Mouse (Mus musculus): ENCODE data around the gene Ppm1h.
A peak's percentile ranks its signal among the peaks of the same experiment; 100 is the strongest.

The Ppm1h gene

DNA sequence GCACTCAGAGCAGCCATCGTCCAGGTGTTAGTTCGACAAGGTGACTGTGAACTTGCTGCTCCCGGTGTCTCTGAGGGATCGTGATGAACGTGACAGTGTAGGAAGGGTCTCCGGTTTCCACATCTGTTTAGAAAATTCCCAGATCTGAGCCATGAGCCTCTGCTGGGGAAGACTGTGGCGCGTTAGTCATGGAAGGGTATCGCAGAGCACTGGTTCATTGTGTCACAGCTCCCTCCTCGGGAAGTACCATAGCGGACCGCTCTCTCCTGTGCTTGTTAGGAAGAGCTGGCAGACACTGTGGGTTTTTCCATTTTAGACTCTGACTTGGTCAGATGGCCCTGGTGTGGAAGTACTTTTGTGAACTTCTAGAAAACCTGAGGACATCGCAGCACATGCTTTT lies 145.1 kb downstream of the Ppm1h start:
- TF ChIP-seq GATA4 (IDR thresholded peaks at IDR 0.05; ENCODE audit: insufficient replicate concordance, low read length): no peak

DNA sequence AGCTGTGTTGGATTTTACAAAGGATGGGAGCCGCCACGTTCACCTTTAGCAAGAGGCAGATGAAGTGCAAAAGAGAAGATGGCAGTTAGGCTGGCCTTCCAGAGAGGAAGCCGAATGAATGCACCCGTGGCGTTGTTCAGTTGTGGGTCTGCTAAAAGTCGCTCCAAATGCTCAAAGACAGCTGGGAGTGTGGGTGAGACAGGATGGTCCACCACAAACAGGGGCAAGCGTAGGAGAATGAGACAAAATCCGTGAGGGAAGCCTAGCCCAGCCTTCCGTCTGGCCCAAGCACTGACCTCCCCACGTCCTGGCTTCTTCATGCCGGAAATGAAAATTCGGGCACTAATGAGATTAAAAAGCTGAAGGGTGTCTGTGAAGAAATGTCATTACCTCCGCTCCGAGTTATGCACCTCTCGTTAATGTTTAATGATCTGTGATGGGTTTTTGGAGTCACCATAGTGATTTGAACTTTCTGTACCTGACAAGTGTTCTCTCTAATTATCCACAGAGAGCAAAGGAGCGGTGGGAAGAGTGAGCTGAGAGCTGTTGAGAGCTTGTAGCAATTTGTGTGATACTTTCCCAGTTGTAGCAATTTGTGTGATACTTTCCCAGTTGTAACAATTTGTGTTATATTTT lies 148.3 kb downstream of the Ppm1h start:
- no peak for TF ChIP-seq GATA4 (IDR thresholded peaks at IDR 0.05; ENCODE audit: insufficient replicate concordance, low read length)

DNA sequence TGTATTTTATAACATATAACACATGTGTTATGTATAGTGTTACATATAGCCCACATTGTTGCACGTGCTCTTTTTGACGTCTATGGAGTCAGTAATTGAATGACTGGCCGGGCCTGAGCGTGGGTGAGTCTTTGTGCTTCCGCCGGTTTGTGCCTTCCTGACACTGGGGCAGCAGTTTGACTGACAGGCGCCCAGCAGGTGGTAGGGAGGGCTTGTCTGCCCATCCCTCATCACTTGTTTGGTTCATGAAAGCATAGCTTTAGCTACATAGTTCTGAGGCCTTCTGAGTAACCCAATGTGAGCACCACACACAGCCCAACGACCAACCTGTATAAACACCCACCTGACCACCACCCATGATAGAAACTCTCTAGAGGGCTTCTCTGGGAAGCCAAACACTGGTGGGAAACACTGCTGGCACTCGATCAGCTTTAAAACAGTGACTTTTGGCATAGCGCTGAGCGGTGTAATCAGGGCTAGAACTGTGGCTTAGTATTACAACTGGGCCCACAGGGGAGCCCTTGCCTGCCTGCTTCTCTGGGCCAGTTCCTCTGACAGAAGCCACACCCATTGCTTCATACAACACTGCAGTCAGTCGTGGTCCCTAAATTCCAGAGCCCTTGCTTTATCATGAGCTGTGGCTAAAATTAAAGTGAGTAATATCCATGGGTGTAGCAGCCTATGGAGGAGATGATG lies 149.3 kb downstream of the Ppm1h start:
- no peak for TF ChIP-seq GATA4 (IDR thresholded peaks at IDR 0.05; ENCODE audit: insufficient replicate concordance, low read length)

DNA sequence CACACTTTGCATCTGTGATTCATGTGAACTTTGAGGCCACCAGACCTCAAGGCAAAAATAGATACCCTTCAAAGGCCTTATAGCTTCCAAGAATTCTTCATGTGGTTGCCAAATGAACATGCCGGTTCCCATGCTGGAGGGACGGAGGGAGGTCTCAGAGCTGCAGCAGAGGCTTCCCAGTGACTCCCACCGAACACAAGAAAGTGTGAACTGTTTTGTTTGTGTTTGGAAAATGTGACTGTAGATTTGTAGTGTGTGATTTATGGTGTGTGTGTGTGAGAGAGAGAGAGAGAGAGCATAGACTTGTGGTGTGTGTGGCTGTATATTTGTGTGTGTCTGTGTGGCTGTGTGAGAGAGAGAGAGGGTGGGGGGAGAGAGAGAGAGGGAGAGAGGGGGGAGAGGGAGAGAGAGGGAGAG lies 151.2 kb downstream of the Ppm1h start:
- no peak for TF ChIP-seq GATA4 (IDR thresholded peaks at IDR 0.05; ENCODE audit: insufficient replicate concordance, low read length)

DNA sequence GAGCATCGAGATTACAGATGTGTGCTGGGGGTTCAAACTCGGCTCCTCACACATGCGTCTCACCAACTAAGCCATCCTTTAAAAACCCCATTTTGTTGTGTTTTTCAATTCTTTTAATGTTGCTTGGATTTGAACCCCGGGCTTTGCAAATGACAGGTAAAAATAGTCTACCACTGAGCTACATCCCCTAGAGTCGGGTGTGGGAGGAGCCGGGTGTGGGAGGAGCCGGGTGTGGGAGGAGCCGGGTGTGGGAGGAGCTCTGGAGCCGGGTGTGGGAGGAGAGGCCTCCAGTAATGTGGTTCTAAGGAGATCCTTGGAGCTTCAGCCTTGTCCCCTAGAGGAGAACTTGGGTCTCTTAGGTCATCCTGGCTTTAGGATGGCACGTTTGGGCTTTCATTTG lies 152.1 kb downstream of the Ppm1h start:
- TF ChIP-seq GATA4 (IDR thresholded peaks at IDR 0.05; ENCODE audit: insufficient replicate concordance, low read length): no peak

DNA sequence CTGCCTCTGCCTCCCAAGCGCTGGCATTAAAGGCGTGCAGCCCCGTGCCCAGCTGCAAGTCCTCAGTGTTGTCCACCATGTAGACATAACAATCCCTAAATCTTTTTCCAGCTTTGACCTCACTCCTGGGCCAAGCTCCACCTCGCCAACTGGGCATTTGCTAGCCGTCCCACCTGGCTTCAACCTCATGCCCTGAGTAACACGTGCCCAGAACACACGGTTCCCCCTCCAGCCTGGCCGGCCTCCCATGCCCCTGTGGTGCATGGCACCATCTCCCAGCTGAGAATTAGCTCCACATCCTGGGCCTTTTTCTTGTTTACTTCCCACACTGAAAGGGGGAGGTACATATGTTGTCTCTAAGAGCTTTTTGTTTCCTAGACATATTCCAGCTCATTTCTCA lies 163.5 kb downstream of the Ppm1h start:
- no peak for TF ChIP-seq GATA4 (IDR thresholded peaks at IDR 0.05; ENCODE audit: insufficient replicate concordance, low read length)

DNA sequence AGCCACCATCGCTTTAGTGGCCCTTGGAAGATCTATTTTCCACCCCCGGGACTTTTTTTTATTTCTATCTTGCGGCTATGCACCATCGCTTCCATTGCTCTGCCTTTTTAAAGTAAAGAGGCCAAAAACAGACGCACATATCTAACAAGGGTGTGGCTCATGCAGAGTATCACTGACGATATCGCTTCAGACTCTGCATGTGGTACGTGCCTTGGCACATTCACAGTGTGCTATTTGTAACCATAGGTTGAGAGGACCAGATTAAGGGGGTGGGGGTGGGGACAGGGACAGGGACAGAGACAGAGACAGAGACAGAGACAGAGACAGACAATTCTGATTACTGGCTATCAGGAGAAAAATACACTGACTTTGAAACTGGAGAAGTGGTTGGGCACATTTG lies 164.4 kb downstream of the Ppm1h start:
- TF ChIP-seq GATA4 (IDR thresholded peaks at IDR 0.05; ENCODE audit: insufficient replicate concordance, low read length): no peak

DNA sequence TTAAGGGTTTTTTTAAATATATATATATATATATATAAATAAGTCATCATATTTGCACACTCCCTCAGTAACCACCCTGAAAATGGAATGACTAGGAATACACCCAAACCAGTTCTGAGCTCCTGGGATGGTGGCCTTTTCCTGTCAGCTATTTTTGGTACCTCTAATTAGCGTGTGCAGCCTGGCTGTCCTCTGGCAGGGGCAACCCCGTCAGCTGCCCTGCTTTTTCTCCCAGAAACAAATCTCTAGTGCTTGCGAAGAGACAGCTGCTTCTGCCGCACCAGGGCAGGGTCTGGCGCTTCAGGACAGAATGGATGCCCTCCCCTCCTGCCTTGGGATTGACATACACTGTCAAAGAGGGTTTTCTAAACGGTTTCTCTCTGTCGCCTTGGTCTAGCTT lies 166.9 kb downstream of the Ppm1h start:
- no peak for TF ChIP-seq GATA4 (IDR thresholded peaks at IDR 0.05; ENCODE audit: insufficient replicate concordance, low read length)

DNA sequence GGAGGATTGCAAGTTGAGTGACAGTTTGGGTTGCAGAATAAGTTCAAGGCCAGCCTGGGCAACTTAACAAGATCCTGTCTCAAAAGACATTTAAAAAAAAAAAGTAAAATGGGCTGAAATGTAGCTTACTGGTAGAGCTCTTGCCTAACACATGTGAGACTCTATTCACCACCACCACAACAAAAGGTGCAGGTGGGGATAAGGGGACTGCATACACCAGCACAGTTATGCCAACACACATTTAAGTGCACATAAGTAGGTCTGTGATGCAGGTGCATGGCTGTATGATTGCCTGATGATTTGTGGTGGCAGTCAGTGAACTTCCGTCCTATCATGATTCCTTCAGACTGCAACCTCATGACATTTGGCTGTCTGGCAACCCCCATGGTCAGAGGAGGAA lies 167.9 kb downstream of the Ppm1h start:
- no peak for TF ChIP-seq GATA4 (IDR thresholded peaks at IDR 0.05; ENCODE audit: insufficient replicate concordance, low read length)

DNA sequence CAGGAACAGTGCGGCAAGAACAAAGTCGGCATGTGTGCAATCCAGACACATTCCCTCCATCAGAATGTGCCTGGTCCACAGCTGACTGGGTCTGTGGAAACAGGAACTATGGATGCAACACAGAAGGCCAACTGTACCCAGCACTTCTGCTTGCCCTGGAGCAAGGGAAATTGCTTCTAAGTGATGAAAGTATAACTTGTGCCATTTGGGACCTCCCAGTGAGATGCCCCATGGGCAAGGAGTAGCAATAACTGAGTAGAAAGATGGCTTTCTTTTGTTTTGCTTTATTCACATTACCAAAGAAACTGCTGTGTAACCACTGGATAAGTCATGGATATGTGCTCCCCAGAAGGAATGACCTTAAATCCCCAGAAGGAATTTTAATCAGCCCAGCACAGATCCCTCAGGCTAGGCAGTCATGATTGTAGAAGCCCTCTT lies 169.5 kb downstream of the Ppm1h start:
- no peak for TF ChIP-seq GATA4 (IDR thresholded peaks at IDR 0.05; ENCODE audit: insufficient replicate concordance, low read length)

DNA sequence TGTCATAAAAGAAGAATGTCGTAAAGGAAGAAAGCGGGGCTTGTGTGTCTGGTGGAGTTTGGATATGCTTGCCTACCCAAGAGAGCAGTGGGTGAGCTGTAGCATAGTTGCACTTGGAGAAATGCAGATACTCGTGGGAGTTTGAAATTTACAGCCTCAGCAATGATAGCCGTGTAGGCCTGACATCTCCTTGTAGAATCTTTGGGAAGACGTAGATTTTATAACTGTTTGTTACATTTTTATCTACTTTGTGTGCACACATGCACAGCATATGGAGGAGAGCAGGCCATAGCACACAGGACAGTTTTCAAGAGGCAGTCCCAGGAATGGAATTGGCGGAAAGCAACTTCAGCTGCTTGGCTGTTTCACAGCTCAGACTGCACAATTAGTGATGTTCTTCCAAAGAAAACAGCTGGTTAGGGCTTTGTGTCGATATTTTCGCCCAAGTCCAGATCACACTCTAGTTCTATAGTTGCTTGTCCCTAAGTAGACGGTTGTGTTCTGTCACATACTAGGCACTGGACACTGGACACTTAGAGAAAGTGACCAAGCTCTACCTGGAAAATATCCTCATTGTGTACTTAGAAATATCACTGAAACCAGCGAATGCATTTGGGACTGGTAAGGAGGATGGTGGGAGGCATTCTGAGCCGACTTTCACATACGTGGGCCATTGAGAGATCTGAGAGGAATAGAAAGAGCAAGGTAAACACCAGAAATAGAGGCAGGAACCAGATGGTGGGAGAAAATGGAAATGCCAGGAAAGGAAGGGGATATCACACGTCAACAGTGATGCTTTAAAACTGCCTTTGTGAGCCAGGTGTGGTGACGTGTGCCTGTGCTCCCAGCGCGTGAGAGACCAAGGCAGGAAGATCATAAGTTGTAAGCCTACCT lies 173.0 kb downstream of the Ppm1h start:
- TF ChIP-seq GATA4 (IDR thresholded peaks at IDR 0.05; ENCODE audit: insufficient replicate concordance, low read length): no peak

DNA sequence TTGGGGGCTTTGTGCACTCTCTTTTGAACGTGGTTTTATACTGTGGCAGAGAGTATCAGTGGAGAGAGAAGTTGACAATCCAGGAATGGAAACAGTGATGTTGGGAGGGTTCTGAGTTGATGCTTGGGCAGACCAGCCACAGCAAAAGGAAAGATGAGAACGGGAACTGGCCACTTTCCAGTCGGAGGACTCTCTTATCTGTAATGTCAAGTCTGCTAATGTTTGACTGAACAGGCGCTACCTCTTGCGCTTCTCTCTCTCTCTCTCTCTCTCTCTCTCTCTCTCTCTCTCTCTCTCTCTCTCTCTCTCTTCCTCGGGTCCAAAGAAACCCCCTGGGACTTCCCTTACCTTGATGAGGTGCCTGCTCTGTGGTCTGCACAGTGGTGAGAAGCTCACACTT lies 176.0 kb downstream of the Ppm1h start:
- no peak for TF ChIP-seq GATA4 (IDR thresholded peaks at IDR 0.05; ENCODE audit: insufficient replicate concordance, low read length)

DNA sequence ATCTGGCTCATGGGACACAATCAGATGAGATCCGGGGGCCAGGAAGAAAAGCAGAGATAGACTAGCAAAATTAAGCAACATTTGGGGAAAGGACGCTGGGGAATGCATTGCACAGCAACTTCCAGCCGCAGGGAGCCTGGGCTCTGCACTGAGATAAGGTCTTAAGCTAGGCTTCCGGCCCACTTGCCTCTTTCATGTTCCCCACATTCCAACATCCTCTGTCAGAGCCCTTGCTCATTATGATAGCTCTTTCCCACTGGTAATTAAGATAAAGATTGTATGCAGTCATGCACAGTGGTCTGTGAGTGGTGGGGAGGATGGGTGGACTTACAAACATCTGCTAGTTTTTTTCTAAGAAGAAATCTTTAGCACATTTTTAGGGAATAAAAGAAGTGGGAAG lies 176.6 kb downstream of the Ppm1h start:
- TF ChIP-seq GATA4 (IDR thresholded peaks at IDR 0.05; ENCODE audit: insufficient replicate concordance, low read length): peak; percentile 79

DNA sequence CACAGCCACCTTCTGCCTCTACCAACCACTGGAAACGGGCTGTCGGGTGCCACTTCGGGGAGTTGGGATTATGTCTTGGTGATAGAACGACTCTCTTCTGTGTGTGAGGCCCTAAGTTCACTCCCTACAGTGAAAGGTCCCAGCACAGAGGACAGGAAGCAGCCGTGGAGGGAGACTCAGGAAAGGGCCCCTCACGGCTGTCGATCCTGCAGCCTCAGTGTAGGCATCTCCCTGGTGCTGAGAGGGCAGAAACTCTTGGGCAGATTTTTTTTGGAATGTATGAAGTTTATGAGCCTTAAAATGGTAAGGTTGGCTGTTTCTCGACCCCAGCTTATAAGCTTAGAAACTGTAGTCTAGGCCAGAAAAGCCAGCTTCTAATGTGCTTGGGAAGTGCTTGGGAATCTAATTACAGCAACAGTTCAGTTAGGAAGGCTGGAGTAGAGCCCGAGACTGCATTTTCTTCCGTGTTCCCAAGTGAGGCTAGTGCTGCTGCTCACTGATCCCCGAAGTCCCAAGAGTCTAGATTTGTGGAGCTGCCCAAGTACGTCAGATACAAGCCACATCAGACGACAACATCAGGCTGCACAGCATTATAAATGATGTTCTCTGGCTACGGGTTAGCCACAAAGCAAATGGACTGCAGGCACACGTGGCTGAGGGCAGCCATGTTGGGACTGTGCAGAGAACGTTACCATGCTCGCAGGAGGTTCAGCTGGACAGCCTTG lies 177.6 kb downstream of the Ppm1h start:
- TF ChIP-seq GATA4 (IDR thresholded peaks at IDR 0.05; ENCODE audit: insufficient replicate concordance, low read length): no peak

DNA sequence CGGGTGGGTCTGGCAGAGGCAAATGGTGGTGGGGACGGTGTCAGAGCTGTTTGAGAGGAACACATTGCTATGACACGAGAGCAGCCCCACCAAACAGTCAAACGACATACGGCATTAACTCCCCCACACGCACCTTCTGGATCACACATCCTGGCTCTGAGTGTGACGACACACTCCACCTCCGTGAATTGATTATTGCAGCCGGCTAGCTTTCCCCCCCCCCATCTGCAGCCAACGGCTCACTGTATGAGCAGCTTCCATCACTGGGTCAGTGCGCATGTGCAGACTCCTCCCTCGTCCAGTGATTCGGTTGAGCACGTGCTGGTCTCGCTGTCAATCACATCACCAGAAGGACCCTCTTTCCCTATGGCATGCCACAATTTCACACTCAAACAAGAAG lies 178.6 kb downstream of the Ppm1h start:
- TF ChIP-seq GATA4 (IDR thresholded peaks at IDR 0.05; ENCODE audit: insufficient replicate concordance, low read length): no peak
